Mouse (Mus musculus): ENCODE results near the gene Spint4. TPM values are rescaled to one million over a fixed set of nuclear protein-coding genes. Genes with fewer than 3 reads are reported as not detected.

Gene Spint4
- polyA plus RNA-seq, 1 experiment: 272 TPM

GRCm38 (mm10) chr2:164731719-164732118 lies 33.4 kb downstream of the Spint4 start:
- no peak for DNase-seq (ENCODE audit: low read depth)

DNA sequence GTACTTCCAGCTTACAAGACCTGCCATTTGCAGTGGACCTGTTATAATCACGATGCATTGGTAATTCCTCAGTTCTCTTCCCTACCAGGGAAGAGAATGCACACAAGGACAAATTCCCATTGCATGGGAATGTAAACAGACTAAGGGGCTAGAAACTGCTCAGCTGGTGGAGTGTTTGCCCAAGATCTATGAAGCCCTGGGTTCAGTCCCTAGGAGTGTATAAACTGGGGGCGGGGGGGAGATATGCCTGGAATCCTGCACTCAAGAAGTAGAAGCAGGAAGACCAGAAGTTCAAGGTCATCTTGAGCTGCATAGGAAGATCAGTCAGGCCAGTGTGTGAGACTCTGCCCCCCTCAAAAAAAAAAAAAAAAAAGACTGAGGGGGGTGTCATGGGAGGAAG lies 35.0 kb downstream of the Spint4 start:
- DNase-seq (ENCODE audit: low read depth): no peak

DNA sequence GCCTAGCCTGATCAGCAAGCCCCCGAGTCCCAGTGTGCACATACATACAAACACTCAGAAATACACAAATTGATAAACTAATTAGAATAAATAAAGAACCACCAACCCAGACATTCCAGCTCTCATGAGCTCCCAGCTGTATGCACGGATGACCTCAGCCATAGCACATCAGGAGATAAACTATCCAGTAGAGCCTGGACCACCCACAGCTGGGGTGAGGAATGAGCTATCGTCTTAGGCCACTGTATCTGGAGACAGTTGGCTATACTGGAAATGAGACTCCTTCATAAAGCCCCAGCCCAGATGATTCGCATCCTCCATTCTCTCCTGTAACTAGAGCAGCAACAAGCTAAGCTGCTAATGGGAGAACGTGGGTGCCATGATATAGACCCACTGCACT lies 36.5 kb downstream of the Spint4 start:
- DNase-seq (ENCODE audit: low read depth): no peak

DNA sequence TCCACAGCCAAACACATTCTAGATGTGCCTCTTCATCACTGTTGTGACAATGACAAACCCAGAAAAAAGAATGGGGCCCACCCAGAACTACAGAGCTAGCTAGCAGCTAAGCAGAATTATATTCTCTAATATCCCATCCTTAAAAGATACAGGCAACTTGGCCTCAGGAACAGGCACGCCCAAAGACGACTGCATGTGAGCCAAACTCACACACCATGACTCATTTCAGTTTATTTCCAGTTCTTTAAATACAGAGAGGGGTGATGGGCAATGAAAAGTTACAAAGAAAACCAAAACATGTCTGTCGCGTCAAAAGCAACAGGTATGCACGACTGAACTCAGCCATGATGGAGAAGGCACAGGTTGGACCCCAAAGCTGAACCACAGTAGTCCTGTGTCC lies 37.1 kb downstream of the Spint4 start:
- DNase-seq (ENCODE audit: low read depth): no peak

DNA sequence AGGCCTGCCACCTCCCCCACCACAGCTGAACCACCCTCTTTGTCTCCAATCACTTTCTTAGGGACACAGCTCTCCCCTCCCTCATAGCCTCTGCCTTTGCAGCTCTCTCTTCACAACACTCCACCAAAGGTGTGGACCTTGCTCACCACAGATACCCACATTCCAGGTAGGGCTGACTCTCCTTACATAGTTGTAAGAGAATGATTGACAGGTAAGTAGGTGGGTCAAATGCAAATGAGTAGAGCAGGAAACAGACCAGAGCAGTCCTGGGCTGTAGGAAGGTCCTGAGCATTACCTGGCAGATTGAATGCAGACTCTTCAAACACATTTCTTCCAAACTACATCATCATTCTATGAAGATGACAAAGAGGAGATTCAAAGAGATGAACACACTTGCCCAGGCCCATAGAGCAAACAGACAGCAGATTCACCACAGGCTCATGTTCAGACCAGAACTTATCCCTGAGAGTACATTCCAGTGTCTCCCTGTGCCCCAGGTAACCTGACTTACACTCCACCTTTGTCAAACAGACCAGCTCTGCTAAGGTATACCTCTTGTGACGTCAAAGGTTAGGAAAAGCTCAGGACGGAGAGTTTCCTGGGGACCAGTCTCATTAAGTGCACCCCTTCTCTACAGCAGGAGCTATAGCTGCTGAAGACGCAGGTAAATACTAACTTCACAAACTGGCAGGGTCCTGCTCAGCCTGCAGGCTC lies 39.2 kb downstream of the Spint4 start:
- DNase-seq (ENCODE audit: low read depth): no peak

GRCm38 (mm10) chr2:164739876-164740275 lies 41.6 kb downstream of the Spint4 start:
- no peak for DNase-seq (ENCODE audit: low read depth)

DNA sequence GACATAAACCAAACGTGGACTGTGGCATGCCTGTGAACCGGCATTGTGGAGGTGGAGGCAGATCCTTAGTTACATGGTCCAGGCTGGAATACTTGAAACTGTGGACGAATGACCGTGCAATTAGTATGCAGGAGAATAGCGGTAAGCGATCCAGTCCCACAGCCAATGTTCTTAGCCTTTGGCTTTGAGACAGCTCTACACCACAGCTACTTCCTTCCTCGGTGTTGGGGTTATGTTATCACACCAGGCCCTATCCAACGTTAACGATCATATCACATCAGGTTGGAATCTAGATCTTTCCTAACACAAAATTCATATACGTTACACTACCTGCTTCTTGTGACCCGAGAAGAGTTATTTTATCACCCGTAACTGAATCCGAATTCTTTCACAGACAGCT lies 46.7 kb downstream of the Spint4 start:
- DNase-seq (ENCODE audit: low read depth): no peak

GRCm38 (mm10) chr2:164745843-164746479 lies 47.7 kb downstream of the Spint4 start, which contains the start of the genes Wfdc3 and Dnttip1:
Wfdc3 (minus strand) TSS chr2:164745931.
Dnttip1 (plus strand) TSS chr2:164745983.
- no peak for DNase-seq (ENCODE audit: low read depth)

GRCm38 (mm10) chr2:164746693-164747092 lies 48.4 kb downstream of the Spint4 start:
- DNase-seq (ENCODE audit: low read depth): no peak

DNA sequence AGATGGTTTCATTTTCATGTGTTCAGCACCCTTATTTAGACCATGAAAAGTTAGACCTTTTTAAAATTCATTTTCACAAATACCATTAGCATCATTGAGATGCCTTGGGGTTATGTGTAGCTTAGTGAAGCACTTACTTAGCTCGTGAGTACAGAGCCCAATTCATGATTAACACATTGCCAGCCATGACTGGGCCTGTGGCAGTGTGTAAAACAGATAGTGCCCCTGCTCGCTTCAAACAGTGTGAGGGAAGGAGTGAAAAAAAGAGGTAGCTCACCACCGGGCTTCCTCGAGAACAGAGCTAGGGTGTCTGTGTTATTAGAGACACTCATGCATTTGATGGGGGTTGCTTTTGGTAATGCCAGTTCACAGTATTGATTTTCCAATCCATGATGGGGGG lies 49.9 kb downstream of the Spint4 start:
- DNase-seq (ENCODE audit: low read depth): no peak

DNA sequence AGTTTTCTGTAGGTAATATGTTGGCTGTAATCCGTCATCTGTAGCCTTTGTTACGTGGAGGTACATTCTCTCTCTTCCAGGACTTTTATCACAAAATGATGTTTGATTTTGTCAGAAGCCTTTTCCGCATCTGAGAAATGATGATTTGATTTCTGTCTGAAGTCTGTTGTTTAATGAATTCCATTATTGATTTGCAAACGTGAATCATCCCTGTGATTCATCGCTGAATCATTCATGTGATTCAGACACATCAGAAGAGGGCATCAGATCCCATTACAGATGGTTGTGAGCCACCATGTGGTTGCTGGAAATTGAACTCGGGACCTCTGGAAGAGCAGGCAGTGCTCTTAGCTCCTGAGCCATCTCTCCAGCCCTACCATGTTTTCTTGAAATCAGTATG lies 50.7 kb downstream of the Spint4 start:
- no peak for DNase-seq (ENCODE audit: low read depth)

Other genes with a start within 250 kb of the Spint4 start
- gene Sys1, start 241.5 kb upstream of the Spint4 start, polyA plus RNA-seq (2012; rRNA removed): 94.8 and 100 TPM in 2 replicates
- 21.8 and 25.0 TPM in 2 replicates for gene Gm20458, start 237.5 kb upstream of the Spint4 start, polyA plus RNA-seq (2012; rRNA removed)
- gene Trp53tg5, start 224.8 kb upstream of the Spint4 start, polyA plus RNA-seq (2012; rRNA removed): not detected in 2 replicates
- gene Dbndd2, start 212.4 kb upstream of the Spint4 start, polyA plus RNA-seq (2012; rRNA removed): 24.8 and 29.5 TPM in 2 replicates
- gene Pigt, start 201.0 kb upstream of the Spint4 start, polyA plus RNA-seq (2012; rRNA removed): 97.9 and 128 TPM in 2 replicates
- gene Wfdc2, start 136.1 kb upstream of the Spint4 start, polyA plus RNA-seq (2012; rRNA removed): 12.1 and 16.0 TPM in 2 replicates
- 317 and 597 TPM in 2 replicates for gene Spint3, start 125.0 kb upstream of the Spint4 start, polyA plus RNA-seq (2012; rRNA removed)
- 94.1 and 109 TPM in 2 replicates for gene Wfdc6a, start 113.1 kb upstream of the Spint4 start, polyA plus RNA-seq (2012; rRNA removed)
- gene Eppin, start 104.9 kb upstream of the Spint4 start, polyA plus RNA-seq (2012; rRNA removed): 211 and 222 TPM in 2 replicates
- gene Wfdc6b, start 85.0 kb upstream of the Spint4 start, polyA plus RNA-seq (2012; rRNA removed): 159 and 208 TPM in 2 replicates
- gene Wfdc8, start 84.9 kb upstream of the Spint4 start, polyA plus RNA-seq (2012; rRNA removed): 341 and 347 TPM in 2 replicates
- 238 and 428 TPM in 2 replicates for gene Wfdc16, start 59.7 kb upstream of the Spint4 start, polyA plus RNA-seq (2012; rRNA removed)
- 5,228 and 5,435 TPM in 2 replicates for gene Wfdc10, start 42.5 kb upstream of the Spint4 start, polyA plus RNA-seq (2012; rRNA removed)
- 190 and 293 TPM in 2 replicates for gene Wfdc9, start 41.9 kb upstream of the Spint4 start, polyA plus RNA-seq (2012; rRNA removed)
- 6.6 and 15.6 TPM in 2 replicates for gene Wfdc11, start 24.4 kb upstream of the Spint4 start, polyA plus RNA-seq (2012; rRNA removed)
- 1,038 and 1,237 TPM in 2 replicates for gene Wfdc13, start 13.4 kb upstream of the Spint4 start, polyA plus RNA-seq (2012; rRNA removed)
- 127 and 235 TPM in 2 replicates for gene Spint5, start 16.8 kb downstream of the Spint4 start, polyA plus RNA-seq (2012; rRNA removed)
- gene Wfdc3, start 47.4 kb downstream of the Spint4 start, polyA plus RNA-seq (2012; rRNA removed): 11.1 and 11.3 TPM in 2 replicates
- 29.9 and 49.6 TPM in 2 replicates for gene Dnttip1, start 47.5 kb downstream of the Spint4 start, polyA plus RNA-seq (2012; rRNA removed)
- 8.5 and 11.8 TPM in 2 replicates for gene Ube2c, start 71.4 kb downstream of the Spint4 start, polyA plus RNA-seq (2012; rRNA removed)
- gene Tnnc2, start 81.5 kb downstream of the Spint4 start, polyA plus RNA-seq (2012; rRNA removed): 17.6 and 20.6 TPM in 2 replicates
- 23.0 and 24.6 TPM in 2 replicates for gene Snx21, start 87.3 kb downstream of the Spint4 start, polyA plus RNA-seq (2012; rRNA removed)
- 31.4 and 31.5 TPM in 2 replicates for gene Acot8, start 106.4 kb downstream of the Spint4 start, polyA plus RNA-seq (2012; rRNA removed)
- 3.4 and 3.7 TPM in 2 replicates for gene Zswim3, start 106.6 kb downstream of the Spint4 start, polyA plus RNA-seq (2012; rRNA removed)
- 10.5 and 11.8 TPM in 2 replicates for gene Zswim1, start 124.2 kb downstream of the Spint4 start, polyA plus RNA-seq (2012; rRNA removed)
- 0.46 and 0.70 TPM in 2 replicates for gene Spata25, start 130.0 kb downstream of the Spint4 start, polyA plus RNA-seq (2012; rRNA removed)
- 274 and 289 TPM in 2 replicates for gene Ctsa, start 134.4 kb downstream of the Spint4 start, polyA plus RNA-seq (2012; rRNA removed)
- 5.9 and 7.4 TPM in 2 replicates for gene Neurl2, start 135.0 kb downstream of the Spint4 start, polyA plus RNA-seq (2012; rRNA removed)
- 277 and 290 TPM in 2 replicates for gene Pltp, start 159.2 kb downstream of the Spint4 start, polyA plus RNA-seq (2012; rRNA removed)
- gene Pcif1, start 180.8 kb downstream of the Spint4 start, polyA plus RNA-seq (2012; rRNA removed): 32.0 and 33.9 TPM in 2 replicates
- gene Zfp335, start 213.3 kb downstream of the Spint4 start, polyA plus RNA-seq (2012; rRNA removed): 20.6 and 21.7 TPM in 2 replicates
- gene Mmp9, start 242.3 kb downstream of the Spint4 start, polyA plus RNA-seq (2012; rRNA removed): 7.0 and 9.7 TPM in 2 replicates